Mouse (Mus musculus) T-helper 17 cell (primary cell): Measurements from ENCODE around the gene Cckbr.

Source experiments
- in situ Hi-C, 2 experiments: fragments of 300-600 bp; cut with MboI, MseI; formaldehyde crosslinking; loops; 1 replicate in 1 of 2; 2 replicates in 1 of 2; pipeline ENCODE4 v1.15.1; 2025; ENCODE audit warnings: high pct_unique_total_duplicates in 2 of 2

Cckbr gene

DNA sequence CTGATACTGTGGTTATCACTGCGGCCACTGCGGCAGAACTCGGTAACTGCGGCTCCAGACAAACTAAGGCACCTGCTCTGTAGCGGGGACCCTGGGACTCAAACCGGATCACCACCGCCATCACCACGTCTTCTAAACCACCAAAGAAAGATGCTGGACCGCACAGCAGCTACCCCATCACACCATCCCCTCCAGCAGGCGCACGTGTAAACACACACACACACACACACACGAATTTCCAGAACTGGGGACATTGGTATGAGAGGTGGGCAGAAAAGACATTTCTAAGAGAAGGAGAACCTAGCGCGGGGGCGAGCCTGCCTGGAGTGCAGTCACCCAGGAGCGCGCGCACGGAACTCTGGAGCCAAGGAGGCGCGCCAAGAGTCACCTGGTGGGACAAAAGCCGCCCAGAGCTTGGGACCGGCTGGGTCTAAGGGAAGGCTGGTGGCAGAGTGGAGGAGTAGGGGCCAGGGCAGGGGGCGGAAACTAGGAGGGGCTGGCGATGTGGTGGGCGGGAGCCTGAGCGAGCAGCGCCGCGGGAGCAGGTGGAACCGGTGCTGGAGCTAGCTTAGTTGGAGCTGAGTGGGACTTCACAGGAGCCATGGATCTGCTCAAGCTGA is at the start of gene Cckbr:
TSS of gene Cckbr (plus strand) at position 308 of the 620 bp plus-strand sequence.
- in situ Hi-C loops = no loop called here

DNA sequence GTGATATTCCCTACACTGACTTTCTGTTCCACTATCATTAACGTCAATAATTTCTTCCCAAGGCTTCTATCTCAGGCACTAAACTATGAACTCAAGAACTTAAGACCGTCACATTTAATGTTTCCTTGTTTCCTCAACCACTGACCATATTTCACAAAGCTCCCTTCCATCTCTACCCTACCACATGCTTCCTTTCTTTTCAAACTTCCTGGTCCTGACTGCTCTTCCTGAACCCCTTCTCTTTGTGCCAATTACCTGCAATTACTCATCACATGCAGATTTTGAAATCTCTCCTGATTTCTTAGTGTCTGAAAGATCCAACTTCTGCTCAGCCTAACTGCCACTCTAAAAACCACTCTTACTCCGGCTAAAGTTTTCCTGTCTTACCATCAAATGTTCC is 45.2 kb upstream of the Cckbr start:
- in situ Hi-C loops = no loop called here

DNA sequence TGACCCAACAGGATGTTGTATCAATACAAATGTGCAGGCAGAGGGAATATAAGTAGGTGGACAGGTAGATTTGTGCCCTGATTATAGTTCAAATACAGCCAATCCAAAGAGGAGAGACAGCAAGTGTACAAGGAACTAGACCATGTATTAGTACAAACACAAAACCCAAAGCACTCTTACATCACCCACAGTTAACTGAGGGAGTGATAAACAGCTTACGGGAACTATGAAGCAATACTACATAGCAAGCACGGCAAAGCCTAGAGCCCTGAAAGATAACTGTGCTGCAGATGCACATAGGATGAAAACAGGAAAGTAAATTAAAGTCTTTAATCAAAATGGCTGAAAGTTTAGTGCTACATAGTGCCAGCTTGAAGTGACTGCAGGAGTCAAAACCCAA is 37.8 kb upstream of the Cckbr start:
- in situ Hi-C loops = no loop called here

DNA sequence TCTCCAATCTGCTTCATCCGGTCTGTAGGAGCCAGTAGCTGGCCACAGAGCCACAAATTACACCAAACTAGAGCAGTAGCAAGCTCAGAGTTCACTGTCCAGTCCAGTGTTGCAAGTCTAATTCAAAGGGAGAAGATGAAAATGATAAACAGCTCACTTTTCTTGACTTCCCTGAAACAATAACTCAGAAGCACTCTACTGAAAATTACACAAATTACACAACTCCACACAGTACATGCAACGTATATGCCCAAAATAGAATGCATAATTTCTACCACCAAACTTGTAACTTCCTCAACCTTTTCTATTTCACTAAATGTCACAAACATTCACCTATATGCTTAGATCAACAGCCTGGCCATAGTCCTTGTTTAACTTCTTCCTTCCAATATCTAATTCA is 35.3 kb upstream of the Cckbr start:
- in situ Hi-C loops = loop anchor here in 1 of 2 experiments (10.0 kb wide), 2 partner anchors 245 to 345 kb away; partner anchors contain the start of genes Ilk, Rrp8 and Trim3

DNA sequence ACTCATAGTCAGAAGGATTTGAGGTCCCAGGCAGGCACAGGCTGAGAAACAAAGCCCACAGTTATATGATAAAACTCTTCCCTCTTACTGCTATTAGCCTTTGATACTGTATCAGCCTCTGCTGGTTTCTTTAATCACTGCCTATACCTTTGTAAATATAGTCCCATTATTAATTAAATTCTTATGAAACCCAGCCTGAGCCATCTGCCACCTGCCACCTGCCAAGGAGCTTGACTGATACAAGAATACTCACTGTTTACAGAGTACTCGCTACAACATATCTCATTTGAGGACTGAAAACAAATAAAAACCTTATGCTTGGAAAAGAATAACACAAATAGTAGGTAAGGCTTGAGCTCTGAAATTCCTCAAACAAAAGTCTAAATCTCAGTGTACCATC is 30.9 kb upstream of the Cckbr start:
- in situ Hi-C loops = loop anchor here in 1 of 2 experiments (10.0 kb wide), 2 partner anchors 240 to 340 kb away; partner anchors contain the start of genes Ilk, Rrp8 and Trim3

DNA sequence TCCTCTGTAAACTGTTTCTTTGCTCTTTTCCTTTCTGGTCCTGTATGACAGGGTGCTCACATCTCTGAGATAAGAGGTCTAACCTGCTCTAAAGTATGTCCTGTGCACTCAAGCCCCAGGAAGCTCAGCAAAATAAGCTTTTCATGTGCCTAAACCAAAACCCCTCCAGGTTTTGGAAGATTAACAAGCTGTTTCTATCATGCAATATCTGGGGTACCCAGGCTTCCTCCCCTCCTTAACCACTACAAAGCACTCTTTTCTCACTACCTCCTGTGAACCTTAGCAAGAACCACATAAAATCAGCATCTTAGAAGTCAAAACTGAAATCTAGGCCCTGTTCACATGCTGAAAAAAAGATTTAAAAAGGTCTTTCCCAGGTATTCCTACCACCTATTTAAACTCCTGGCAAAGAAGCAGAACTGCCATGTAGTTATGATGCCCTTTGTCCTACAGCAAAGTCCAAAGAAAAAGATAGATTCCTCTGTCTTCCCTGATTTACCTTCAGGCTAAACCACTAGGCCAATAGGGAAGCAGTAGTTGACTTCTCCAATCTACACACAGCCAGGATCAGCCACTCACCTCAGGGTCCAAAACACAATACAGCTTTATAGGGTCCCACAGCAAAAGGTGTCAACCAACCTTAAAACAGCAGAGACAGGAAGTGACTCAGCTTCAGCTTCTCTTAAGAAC is 30.3 kb upstream of the Cckbr start:
- in situ Hi-C loops = loop anchor here in 1 of 2 experiments (10.0 kb wide), 2 partner anchors 240 to 340 kb away; partner anchors contain the start of genes Ilk, Rrp8 and Trim3

DNA sequence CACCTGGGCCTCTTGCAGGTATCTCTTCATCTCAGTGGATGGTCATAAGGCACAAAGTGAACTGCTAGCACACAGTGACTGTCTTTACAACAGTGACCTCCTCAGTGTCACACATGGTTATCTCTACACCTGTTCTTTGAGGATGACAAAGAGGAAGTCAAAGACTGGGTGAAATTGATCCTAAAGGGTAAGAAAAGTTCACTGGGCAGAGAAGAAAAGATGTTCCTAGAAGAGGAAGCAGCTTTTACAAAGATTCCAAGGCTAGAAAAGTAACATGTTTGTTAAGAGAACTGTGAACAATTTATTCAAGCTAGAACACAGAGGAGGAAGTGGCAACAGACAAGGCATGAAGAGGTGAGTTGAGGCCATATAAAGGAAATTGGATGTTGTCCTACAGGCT is 29.4 kb upstream of the Cckbr start:
- in situ Hi-C loops = loop anchor here in 1 of 2 experiments (10.0 kb wide), 2 partner anchors 239 to 339 kb away; partner anchors contain the start of genes Ilk, Rrp8 and Trim3

DNA sequence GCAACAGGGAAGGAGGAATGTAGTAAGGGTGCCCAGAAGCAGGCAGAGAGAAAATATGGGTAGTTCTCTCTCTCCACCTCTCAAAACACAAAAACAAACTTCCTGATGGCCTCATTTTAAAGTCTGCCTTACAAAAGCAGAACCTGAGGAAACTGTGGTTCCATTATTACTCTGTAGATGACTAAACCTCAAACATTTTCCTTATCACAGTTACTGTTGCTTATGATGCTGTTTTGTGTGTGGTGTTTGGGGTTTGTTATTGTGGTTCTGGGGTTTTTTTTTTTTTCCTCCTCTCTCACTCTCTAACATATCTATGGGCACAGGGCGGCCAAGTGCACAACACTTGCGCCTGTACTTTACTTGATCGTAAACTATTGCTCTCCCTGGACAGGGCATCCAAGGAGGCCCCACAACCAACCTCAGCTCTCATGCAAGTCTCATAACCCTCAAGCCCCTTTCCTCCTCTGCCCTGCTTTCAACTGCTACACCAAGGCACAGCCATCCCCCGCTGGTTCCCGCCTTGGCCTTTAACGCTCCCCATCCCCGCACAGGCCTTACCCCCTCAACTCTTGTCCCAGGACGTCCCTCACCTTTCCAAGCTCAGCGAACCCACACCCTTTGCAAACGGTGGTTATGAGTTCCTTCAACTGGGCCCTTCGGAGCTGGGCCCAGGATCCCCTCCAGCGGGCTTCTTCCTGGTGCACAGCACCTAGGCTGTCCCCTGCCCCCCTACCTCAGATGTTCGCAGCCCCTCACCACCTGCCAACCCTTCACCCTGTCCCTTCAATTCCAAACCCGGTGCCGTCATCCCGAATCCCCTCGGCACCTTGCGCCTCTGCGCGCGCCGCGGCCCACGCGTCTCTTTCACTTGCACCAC is 26.2 kb upstream of the Cckbr start:
- in situ Hi-C loops = loop anchor here in 1 of 2 experiments (10.0 kb wide), 2 partner anchors 236 to 336 kb away; partner anchors contain the start of genes Ilk, Rrp8 and Trim3

DNA sequence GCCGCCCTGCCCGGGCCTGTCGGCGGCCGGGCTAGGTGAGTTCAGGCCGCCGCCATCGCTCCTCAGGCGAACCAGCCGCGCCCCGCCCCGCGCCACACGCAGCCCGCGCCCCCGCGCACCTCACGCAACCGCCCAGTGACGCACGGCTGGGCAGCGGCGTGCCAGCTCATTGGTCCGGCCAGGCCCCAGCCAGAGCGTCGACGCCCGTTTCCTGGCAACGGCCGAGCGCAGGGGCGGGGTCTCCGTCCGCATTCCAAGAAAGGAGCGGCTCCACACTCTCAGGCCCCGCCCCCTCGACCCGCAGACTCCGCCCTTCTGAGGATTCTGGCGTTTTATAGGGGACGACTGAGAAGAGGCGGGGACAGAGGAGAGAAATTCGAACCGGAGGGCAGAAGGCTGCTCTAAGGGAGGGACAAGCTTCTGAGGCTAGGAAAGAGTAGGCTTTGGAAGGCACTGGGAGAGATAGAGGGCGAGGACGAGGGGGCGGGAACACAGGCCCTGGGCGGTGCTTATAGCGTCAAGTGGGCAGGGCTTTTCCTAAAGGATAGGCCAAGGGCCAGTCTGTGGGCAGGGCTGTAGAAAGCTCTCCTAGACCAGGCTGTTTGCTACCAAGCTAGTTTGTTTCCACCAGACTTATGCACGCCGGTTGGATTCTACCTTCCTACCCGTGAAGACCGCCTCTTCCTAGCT is 25.5 kb upstream of the Cckbr start, which contains the start of gene Fam160a2:
TSS of gene Fam160a2 (minus strand) at position 120 of the 690 bp plus-strand sequence.
- in situ Hi-C loops = loop anchor here in 1 of 2 experiments (10.0 kb wide), 2 partner anchors 235 to 335 kb away; partner anchors contain the start of genes Ilk, Rrp8 and Trim3

DNA sequence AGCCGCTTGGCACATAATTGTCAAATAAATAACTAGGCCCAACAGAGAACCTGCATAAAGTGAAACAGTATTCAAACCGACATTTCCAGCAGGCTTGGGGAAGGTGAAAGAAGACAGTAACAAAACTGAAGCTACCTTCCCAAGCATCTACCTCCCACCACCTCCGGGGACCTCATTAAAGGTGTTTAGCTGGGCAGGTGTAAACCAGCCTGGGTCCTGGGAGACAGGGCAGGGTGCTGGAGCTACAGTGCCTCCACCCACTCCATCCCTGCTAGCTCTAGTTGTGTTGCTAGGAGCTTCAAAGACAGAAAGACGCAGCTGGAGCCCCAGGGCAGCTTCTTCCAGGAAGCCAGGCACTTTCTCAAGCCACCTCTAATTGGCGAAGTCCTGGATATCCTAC is 21.3 kb upstream of the Cckbr start, which contains the start of gene Cnga4:
TSS of gene Cnga4 (plus strand) at position 301 of the 400 bp plus-strand sequence.
- in situ Hi-C loops = no loop called here

DNA sequence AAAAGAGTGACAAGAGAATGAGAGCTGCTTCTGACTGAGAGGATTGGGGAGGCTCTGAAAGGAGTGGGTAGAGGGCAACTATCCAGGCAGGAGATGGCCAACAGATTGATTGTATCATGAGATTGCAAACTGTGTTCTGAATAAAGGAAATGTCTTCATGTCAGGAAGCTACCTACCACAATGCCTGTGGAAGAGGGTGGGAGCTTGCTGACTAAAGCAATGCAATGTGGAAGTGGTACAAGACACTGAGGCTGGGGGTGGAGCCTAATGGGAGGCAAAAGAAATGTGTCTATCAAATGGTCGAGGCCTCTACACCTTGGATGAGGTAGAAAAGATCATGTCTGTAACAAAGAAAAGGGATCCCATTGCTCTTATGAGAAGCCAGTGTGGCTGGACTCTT is 19.2 kb upstream of the Cckbr start:
- in situ Hi-C loops = loop anchor here in 1 of 2 experiments (5.0 kb wide), 1 partner anchor 76 kb away; the partner anchor contains the start of gene Cavin3

DNA sequence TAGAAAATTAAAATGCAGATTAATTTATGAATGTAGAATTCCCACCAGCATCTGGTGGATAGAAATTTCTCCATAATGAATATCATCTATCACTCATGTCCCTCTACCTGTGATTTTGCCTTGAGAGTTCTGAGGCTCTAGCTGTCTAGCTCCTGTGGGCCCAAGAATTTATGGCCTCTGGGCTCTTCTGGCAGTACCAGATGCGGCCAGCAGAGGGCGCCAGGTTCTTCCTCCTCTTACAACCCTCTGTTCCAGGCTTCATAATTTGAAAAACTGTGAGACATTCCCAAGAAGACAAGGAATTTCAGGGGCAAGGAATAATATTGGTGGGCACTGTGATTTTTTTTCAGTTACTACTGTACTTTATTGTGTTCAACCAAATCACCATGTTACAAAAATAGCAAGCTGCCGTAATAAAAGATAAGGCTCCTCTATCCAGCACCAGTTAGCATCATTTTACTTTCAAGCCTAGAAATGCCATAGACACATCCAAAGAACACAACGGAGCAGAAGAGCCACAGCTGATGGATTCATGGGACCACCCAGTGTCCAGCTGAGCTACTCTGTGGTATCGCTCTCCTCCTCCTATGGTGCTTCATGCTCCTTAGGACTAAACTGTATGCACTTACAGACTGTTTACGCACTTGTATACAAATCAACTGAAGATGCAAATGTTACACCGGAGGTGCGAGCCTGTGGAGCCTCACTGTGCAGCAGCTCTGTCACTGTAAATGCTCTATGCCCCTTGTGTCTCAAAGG is 13.5 kb upstream of the Cckbr start:
- in situ Hi-C loops = loop anchor here in 1 of 2 experiments (10.0 kb wide), 1 partner anchor 103 kb away; no protein-coding TSS in a partner anchor

DNA sequence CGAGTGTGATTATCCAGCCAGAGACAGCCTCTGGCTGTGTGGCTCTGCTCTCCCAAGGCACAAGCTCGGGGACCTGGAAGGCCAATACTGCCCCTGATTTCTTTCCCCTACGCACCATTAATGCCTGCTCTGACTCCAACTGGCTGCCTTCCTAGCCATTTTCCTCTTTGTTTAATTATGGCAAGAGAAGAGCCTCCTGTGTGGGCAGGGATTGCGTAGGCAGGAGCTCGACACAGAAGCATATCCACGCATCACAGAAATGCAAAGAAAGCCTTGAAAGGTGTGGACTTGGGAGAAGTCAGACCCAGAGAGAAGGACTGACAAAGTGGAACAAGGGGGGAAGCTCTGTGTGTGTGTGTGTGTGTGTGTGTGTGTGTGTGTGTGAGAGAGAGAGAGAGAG is 11.1 kb upstream of the Cckbr start:
- in situ Hi-C loops = loop anchor here in 1 of 2 experiments (10.0 kb wide), 1 partner anchor 100 kb away; no protein-coding TSS in a partner anchor

DNA sequence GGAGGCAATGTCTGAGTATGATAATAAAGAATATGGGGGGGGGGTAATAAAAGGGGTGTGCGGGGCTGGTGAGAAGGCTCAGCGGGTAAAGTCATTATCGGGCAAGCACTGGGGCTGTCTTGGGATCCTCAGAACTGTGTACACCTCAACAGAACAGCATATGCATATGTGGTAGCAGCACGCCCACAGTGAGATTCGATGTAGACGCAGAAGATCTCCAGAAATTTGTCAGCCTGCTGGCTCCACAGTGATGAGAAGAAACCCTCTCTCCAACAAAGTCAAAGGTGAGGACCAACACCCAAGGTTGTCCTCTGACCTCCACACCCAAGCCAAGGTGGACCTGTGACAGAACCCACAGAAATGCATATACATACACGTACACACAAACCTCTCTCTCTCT is 9.0 kb upstream of the Cckbr start:
- in situ Hi-C loops = loop anchor here (5.0 to 10.0 kb wide), 2 partner anchors 98 to 106 kb away; no protein-coding TSS in a partner anchor

DNA sequence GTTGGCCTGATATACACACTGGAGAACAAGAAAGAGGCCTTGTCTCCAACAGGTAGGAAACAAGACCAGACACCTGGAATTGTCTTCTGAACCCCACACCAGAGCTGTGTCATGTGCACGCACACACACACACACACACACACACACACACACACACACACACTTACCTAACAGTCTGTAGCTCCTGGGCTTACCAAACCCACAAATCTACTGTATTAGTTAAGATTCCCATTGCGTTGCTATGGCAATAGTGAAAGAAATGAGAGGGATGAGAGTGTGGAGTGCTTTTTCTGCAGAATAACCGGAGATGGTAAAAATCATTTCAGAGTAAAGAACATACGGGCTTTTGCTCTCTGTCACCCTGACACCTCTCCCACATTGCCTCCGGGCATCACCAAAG is 7.4 kb upstream of the Cckbr start:
- in situ Hi-C loops = loop anchor here (5.0 to 10.0 kb wide), 2 partner anchors 97 to 104 kb away; no protein-coding TSS in a partner anchor

DNA sequence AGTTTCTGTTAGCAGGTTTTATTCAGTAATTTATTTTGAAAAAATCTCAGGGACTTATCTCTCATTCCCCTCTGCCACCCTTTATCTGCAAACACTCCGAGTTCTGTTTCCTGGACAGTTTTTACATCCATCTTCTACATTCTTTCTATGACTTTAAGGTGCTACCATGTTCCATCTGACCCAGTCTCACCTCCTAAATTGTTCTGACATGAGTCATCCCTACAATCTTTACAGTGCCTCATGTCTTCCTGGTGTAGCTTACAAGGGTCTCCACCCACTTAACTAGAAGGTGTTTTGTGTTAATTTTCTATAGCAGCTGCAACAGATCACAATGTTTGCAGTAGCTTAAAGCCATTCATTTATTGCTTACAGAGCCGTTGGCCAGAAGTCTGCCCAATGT is 4.6 kb upstream of the Cckbr start:
- in situ Hi-C loops = no loop called here

DNA sequence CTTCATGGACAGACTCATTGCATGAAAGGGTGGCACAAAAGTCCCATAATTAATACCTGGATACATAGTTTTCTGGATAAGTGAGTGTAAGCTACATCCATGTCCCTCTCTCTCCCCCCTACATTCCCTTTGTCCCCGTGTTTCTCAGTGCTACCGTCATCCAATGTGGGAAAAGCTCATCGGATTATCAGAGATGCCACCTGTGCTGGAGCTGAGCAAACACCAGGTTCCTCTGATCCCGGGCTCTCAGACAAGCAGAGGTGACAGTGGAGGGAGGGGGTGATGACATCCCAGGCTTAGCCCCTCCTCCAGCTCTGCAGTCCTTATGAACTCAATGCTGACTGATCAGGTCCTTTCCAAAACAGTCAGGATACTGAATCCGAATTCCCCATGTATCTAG is 1.2 kb upstream of the Cckbr start:
- in situ Hi-C loops = no loop called here

DNA sequence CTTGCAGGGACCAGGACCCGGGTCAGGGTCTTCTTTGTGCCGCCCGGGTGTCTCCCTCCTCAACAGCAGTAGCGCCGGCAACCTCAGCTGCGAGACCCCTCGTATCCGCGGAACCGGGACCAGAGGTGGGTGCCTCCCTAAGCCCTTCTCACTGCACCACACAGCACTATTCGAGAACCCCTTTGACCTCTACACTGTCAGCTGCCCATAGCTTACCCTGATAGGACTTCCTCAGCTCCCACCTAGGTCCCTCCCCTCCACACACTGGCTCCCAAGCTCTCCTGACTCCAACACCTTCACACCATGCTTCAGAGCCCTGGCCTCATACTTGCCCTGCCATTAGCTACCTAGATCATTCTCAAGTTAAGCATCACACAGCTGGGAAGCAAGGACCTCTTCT is 520 bp downstream of the Cckbr start:
- in situ Hi-C loops = no loop called here

DNA sequence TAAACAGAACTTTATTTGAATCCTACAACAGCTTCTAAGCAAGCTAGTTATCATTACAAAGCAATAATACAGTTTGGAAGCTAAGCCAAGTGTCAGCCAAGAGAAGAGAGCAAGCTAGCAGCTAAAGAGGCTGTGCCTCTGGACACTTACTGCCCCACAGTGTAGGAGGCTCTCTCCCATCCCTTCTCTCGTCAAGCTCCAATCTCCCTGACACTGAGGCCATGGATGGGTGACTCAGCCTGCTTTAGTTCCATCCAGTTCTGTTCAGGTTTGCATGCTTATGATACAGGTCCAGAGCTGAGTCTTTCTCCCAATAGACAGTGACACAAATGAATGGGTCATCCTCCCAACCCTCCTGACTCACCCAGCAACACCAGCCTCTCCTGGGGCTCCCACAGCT is 6.5 kb downstream of the Cckbr start:
- in situ Hi-C loops = no loop called here

DNA sequence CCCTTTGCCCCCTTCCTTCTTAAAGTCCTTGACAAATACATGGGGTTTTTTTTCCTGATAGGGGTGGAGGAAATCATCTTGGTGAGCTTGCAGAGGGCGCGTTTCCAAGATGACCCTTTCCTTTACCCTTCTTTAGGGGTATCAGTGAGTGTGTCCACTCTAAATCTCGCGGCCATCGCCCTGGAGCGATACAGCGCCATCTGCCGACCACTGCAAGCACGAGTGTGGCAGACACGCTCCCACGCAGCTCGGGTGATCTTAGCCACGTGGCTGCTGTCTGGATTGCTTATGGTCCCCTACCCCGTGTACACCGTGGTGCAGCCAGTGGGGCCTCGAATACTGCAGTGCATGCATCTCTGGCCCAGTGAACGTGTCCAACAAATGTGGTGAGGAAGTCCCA is 8.3 kb downstream of the Cckbr start:
- in situ Hi-C loops = no loop called here
